Mouse (Mus musculus): ENCODE measurements around the gene Hap1.

DNA sequence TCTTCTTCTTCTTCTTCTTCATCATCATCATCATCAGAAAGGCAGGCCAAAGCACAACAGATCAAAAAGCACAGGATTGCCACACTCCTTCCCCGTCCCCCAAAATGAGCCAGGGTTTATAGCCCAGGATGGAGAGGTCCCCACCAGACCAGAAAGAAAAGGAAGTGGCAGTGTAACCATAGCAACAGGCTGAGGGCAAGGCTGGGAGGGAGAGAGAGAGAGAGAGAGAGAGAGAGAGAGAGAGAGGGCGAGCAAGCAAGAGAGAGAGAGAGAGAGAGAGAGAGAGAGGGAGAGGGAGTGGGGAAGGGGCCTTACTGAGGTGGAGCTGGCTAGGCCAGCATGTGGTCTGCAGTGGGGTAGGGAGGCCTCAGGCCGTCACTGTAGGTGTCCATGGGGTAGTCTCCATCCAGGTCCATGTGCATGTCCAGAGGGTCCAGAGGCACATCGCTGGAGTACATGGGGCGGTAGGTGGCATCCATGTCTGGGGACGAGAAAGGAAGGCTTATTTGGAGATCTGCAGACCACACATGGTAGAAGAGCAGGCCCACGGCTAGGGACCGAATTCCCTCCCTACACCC lies 16.1 kb upstream of the Hap1 start:
- no peak for TF ChIP-seq POLR2A (IDR thresholded peaks at IDR 0.05; ENCODE audit: insufficient read length, low read depth)
- no peak for TF ChIP-seq USF1 (IDR thresholded peaks at IDR 0.05; ENCODE audit: low read depth)
- TF ChIP-seq MAX (IDR thresholded peaks at IDR 0.05; ENCODE audit: low read depth), result no peak
- no peak for TF ChIP-seq E2F4 (IDR thresholded peaks at IDR 0.05; ENCODE audit: insufficient read depth)
- TF ChIP-seq POLR2AphosphoS2 (IDR thresholded peaks at IDR 0.05; ENCODE audit: insufficient read length, low read depth), result no peak
- no peak for TF ChIP-seq SRF (IDR thresholded peaks at IDR 0.05; ENCODE audit: control insufficient read depth, insufficient read length, low read depth)
- no peak for TF ChIP-seq REST (IDR thresholded peaks at IDR 0.05; ENCODE audit: insufficient read depth, insufficient read length)
- no peak for TF ChIP-seq TCF12 (IDR thresholded peaks at IDR 0.05; ENCODE audit: insufficient read depth, poor library complexity, severe bottlenecking)
- no peak for TF ChIP-seq MYOD1 (IDR thresholded peaks at IDR 0.05; ENCODE audit: control insufficient read depth in 1 of 3, insufficient read length in 2 of 3, low read depth in 2 of 3)
- no peak for TF ChIP-seq CEBPB (IDR thresholded peaks at IDR 0.05; ENCODE audit: insufficient read depth, poor library complexity, severe bottlenecking)
